Mouse (Mus musculus) naive thymus-derived CD4-positive, alpha-beta T cell, adult 2 months (primary cell): ENCODE data around the gene Gcc2.
"Not testable (repeated sequence)": the region's sequence is repeated elsewhere in the genome, so short reads cannot be mapped to it uniquely, and the experiment has no call there.

Experiments used
- DNase-seq: peaks from one replicate; pipeline ENCODE4 v3.0.0-alpha.2; 2011; ENCODE audit warnings: low read depth

The Gcc2 gene

DNA sequence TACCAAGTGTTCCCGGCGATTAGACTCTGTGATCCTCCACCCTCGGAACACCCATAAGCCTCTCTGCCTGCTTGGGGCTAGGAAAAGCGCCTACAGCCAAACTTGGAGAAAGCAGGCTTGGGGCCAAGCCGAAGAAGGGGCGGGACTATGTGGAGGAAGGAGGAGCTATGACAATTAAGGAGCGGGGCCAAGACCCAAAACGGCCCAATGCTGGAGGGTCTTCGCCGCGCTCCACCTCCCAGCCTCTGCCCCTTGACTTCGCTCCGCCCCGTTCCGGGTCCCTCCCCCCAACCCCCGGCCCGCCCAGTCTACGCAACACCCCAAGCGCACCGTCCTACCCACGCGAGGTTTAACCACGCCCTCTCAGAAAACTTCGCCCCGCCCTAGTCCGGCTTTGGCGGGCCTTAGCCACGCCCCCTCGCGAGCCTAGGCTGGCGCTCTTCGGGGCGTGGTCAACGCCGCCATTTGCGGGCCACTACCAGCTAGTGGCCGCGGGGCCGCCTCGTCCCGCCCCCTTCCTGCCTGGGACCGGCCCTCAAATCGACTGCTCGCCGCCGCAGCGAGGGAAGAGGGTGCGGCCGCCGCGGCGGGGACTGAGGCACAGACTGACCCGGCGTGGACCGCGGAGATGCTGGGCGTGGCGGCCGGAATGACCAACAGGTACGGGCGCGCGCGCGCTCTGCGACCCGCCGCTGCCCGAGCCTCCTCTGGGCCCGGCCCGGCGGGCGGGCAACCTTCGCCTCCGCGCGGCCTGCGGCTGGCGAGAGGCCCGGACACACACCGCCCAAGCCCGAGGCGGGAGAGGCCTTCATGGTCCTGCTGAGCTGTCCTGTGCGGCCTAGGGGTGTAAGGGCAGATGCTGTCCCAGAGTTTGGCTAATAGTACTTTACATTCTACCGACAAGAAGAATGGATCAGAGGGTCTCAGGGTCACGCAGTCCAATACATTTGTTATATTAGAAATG is 68.0 kb downstream of the Gcc2 start, which contains the start of gene Lims1:
TSS of gene Lims1 (plus strand) at position 439 of the 964 bp plus-strand sequence.
- DNase-seq: peak; percentile 99

DNA sequence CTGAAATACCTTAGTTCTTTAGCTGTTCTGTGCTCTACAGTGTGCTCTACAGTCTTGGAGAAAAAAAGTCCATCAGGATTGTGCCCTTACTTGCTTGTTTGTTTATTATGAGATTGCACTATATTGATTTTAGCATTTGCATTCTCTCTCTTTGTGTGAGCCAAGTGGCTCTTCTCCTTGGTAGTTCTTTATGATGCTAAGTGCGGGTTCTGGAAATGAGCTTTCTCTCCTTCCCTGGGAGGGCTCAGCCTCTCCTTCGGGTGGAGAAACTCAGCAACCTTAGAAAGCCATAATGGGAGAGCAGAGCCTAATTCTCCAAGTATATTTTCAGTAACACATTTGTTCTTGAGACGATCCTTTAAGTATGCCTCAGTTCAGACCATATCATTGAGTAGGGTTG is 71.0 kb downstream of the Gcc2 start:
- DNase-seq: no peak

GRCm38 (mm10) chr10:58327836-58328235 is 72.5 kb downstream of the Gcc2 start:
- DNase-seq: not testable (repeated sequence)

GRCm38 (mm10) chr10:58328517-58329108 is 73.3 kb downstream of the Gcc2 start:
- no peak for DNase-seq

DNA sequence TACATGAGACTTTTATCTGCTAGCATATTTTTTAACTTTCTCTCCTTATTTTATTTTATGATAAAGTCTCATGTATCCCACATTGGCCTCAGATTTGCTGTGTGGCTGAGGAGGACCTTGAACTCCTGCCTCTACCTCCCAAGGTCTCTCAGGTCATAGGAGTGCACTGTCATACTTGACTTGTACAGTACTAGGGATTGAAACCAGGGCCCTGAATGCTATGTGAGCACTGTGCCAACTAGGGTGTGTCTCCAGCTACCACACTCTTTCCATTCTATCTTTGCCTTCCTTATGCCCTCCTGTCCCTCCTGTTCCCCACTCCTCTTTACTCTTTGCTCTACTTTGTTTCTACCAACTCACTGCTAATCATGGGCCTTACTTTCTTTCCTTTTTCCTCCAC is 75.3 kb downstream of the Gcc2 start:
- DNase-seq: no peak

GRCm38 (mm10) chr10:58331741-58332140 is 76.4 kb downstream of the Gcc2 start:
- DNase-seq: no peak

- no peak for DNase-seq
These were observed 78.1 kb downstream of the Gcc2 start for GRCm38 (mm10) chr10:58333414-58333813.

DNA sequence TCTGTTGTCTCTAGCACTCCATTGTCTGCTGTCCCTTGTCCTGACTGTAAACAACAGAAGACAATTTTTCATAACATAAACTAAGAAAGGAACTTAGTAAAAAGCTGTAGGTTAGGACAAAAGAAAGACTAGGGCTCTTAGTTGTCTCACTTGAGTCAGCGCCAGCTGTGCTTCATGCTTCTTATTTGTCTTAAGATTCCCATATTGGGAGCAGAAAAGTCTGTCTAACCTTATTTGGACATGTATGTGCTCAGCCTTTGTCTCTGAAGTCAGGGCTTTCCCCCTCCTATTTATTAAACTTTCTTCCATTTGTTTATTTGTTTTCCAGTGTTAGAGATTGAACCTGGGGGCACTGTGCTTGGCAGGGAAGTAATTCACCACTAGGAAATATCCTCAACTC is 80.9 kb downstream of the Gcc2 start:
- DNase-seq: no peak

GRCm38 (mm10) chr10:58337091-58337490 is 81.8 kb downstream of the Gcc2 start:
- not testable (repeated sequence) for DNase-seq

DNA sequence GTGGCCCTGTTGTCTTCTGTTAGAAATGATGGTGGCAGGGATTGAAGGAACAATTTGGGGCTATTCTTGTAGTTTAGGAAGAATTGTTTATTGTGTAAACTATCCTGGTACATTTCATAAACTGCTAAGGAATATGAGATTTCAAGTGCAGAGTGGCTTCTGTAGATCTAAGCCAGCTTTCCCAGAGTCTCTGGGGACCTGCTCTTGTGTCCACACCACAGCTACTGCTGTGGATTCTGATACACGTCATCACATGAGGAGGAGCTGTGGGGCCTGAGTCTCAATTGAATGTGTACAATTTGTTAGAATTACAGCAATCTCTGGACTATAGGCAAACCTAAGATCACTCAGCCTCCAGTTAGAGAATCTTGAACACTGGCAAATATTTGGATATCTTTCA is 83.3 kb downstream of the Gcc2 start:
- DNase-seq: no peak

DNA sequence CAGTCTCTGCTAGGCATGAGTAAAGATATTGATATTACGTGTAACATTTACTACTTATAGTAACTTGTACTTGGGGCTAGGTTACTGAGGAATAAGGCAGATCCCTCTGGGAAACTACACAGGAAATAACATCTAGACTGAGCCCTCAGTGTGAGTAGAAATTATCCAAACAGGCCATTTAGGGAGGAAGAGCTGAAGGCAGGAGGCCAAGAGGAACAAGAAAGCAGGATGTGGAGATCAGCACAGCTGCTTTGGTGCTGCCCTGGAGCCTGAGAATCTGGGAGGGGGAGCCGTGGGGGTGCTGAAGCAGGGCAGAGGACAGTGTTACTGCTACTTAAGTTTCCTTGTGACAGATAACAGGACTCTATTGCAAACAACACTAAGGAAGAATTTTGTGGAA is 86.4 kb downstream of the Gcc2 start:
- DNase-seq: no peak

DNA sequence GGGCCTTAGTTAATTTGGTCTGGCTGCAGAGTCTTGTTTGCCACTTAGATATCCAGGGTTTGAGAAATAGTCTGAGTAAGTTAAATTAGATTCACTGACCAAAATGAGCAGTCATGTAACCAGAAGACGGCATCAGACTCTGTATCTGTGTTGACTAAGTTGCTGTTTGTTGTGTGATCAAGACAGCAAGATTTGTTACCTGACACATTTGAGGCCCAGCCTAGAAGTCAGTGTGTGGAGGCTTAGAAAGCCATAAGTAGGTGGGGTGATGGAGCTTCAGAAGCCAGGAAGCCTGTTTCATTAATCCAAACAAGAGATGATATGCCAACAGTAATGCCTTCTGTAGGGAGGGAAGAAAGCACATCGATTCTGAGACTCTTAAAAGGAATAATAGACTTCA is 86.9 kb downstream of the Gcc2 start:
- DNase-seq: no peak

DNA sequence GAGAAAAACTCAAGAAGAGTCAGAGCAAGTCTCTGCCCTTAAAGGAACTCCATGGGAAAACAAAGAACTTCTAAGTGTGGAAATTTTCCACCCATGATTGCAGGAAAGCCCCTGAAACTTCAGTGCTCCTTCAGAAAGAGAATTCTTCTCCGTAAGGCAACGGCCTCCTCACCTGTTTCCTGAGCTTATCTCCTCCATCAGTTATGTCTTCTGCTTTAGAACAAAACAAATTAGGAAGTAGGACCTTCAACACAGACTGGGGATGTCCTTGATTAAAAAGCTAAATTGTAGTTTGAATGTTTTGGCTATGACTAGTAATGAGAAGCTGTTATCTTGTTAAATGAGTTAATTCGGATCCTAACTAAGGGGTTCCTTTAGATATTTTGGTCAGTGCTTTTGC is 88.3 kb downstream of the Gcc2 start:
- no peak for DNase-seq

- DNase-seq: peak; percentile 35
These were observed 95.3 kb downstream of the Gcc2 start for GRCm38 (mm10) chr10:58350600-58350999.

- DNase-seq: peak; percentile 42
These were observed 96.4 kb downstream of the Gcc2 start for GRCm38 (mm10) chr10:58351670-58352069.

DNA sequence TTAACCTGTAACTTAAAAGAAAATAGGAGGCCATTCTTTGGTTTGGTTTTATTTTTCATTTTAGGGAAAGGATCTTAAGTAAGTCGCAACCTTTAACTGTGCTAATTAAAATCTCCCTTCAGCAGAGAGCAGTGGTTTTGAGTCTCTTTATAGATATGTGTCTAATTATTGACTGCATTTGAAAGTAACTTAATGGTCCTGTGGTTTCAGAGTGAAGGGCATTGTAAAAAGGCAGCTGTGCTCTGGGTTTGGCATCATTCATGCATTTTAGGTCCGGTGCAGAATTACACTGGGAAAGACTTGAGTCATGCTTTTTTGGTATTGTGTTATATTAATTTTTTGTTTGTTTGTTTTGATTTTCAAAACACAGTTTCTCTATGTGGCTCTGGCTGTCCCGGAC is 97.1 kb downstream of the Gcc2 start:
- DNase-seq: no peak

DNA sequence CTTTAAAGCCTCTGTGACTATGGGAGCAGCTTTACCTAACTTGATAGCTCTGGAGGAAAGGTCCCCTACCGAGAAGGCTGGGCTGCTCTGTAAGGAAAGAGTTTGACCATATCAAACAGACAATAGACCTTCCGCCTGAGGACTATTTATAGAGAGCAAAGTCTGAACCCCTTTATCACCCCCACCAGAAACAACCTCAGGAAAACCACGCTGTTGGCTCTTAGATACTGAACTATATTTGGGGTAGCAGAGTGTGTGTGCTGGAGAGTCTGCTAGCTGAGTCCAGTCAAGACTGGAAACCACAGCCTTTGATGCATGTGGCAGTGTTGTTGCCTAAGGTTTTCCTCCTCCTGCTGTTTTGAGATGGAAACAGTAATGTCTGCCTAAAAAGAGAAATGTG is 99.3 kb downstream of the Gcc2 start:
- no peak for DNase-seq
